Mouse (Mus musculus) G1E (cell line): ENCODE measurements at regions not wholly inside any gene's neighbourhood (a gene's known extent, or its start where the extent isn't known, plus 50 kb on each side); places are given as distances from the start of the nearest gene placed in this dataset.
"Not testable (repeated sequence)": the region's sequence is repeated elsewhere in the genome, so short reads cannot be mapped to it uniquely, and the experiment has no call there.

Experiments
- ATAC-seq: 2 replicates; pipeline ENCODE4 v1.8.0; 2016; ENCODE audit warnings: mild to moderate bottlenecking; ENCODE audit not compliant: insufficient number of reproducible peaks, poor library complexity, low FRiP score, severe bottlenecking; ENCODE audit errors: extremely low read depth
- DNase-seq: peaks from one replicate; pipeline ENCODE4 v3.0.0; 2012; ENCODE audit warnings: low spot score
- H3K27me3 ChIP-seq: 2 replicates; pipeline ENCODE4 v1.6.1; 2012; ENCODE audit warnings: mild to moderate bottlenecking, low read length, inconsistent platforms; ENCODE audit not compliant: insufficient read depth
- H3K36me3 ChIP-seq: replicated peaks from 2 replicates; pipeline ENCODE3; 2012; ENCODE audit warnings: mild to moderate bottlenecking, inconsistent platforms
- H3K4me1 ChIP-seq: 2 replicates; pipeline ENCODE4 v1.6.1; 2012; ENCODE audit warnings: low read depth, low read length, inconsistent platforms, mixed read lengths; ENCODE audit not compliant: insufficient read depth
- H3K4me3 ChIP-seq: 2 replicates; pipeline ENCODE4 v1.5.1; 2012; ENCODE audit warnings: low read depth, mild to moderate bottlenecking, inconsistent platforms, low read length, moderate library complexity, mixed read lengths
- H3K9me3 ChIP-seq: replicated peaks from 2 replicates; pipeline ENCODE4 v1.6.1; 2012; ENCODE audit warnings: inconsistent platforms
- CTCF ChIP-seq: IDR thresholded peaks from 2 replicates; pipeline ENCODE4 v1.5.1; 2012; ENCODE audit warnings: low read depth, low read length, inconsistent platforms, mixed read lengths
- GATA1 ChIP-seq: IDR thresholded peaks from 2 replicates; pipeline ENCODE4 v1.6.1; 2012; ENCODE audit warnings: borderline replicate concordance, low read length, inconsistent platforms, mixed read lengths
- GATA2 ChIP-seq: IDR thresholded peaks from 2 replicates; pipeline ENCODE4 v1.6.1; 2012; ENCODE audit warnings: low read depth, low read length, inconsistent platforms, borderline replicate concordance
- POLR2AphosphoS5 ChIP-seq: IDR thresholded peaks from 2 replicates; pipeline ENCODE4 v1.6.1; 2012; ENCODE audit warnings: low read depth, low read length, inconsistent platforms; ENCODE audit not compliant: insufficient replicate concordance
- TAL1 ChIP-seq: conservative IDR thresholded peaks from 2 replicates; pipeline ENCODE4 v1.6.1; 2012; ENCODE audit warnings: low read depth, low read length, inconsistent platforms, mixed read lengths

GRCm38 (mm10) chr4:71446461-71446860, 311.3 kb downstream of the Gm11232 start:
- Histone ChIP-seq H3K9me3 (0 out of 2 replicates have a peak, but pooled peaks cover 2% of the 10 kb centered on the region), H3K36me3 (no peaks in the 10 kb centered on the region), H3K4me3 (no peak overlapping the region), H3K27me3 (no peaks in the 10 kb centered on the region), H3K4me1 (no peaks in the 10 kb centered on the region)
- no peak for ATAC-seq
- TF ChIP-seq GATA1 (no peak), CTCF (no peak), POLR2AphosphoS5 (no peak), GATA2 (no peak), TAL1 (no peak)
- no peak for DNase-seq

GRCm38 (mm10) chr4:71431245-71431929, 326.4 kb downstream of the Gm11232 start:
- DNase-seq, result no peak
- Histone ChIP-seq H3K9me3 (peaks cover 2% of the 10 kb centered on the region; the same call in 1 of the 2 replicates), H3K27me3 (no peaks in the 10 kb centered on the region), H3K4me1 (no peaks in the 10 kb centered on the region), H3K4me3 (no peak overlapping the region), H3K36me3 (no peaks in the 10 kb centered on the region)
- no peak for ATAC-seq
- no peak for TF ChIP-seq POLR2AphosphoS5

GRCm38 (mm10) chr4:71422121-71422520, 335.6 kb downstream of the Gm11232 start:
- not testable (repeated sequence) for H3K4me3 ChIP-seq, H3K27me3 ChIP-seq, H3K4me1 ChIP-seq, H3K9me3 ChIP-seq, DNase-seq, H3K36me3 ChIP-seq, ATAC-seq

- no peak for DNase-seq
Measured at GRCm38 (mm10) chr4:71409867-71410266, 347.9 kb downstream of the Gm11232 start.

GRCm38 (mm10) chr4:71390444-71390843, 367.3 kb downstream of the Gm11232 start:
- Histone ChIP-seq H3K9me3 (no peaks in the 10 kb centered on the region), H3K27me3 (no peaks in the 10 kb centered on the region), H3K4me1 (no peaks in the 10 kb centered on the region), H3K36me3 (no peaks in the 10 kb centered on the region), H3K4me3 (no peak overlapping the region)
- no peak for DNase-seq
- TF ChIP-seq GATA1 (no peak), CTCF (no peak), TAL1 (no peak), GATA2 (no peak), POLR2AphosphoS5 (no peak)
- ATAC-seq, result no peak

More at GRCm38 (mm10) chr4:71409867-71410266, 347.9 kb downstream of the Gm11232 start:
- Histone ChIP-seq H3K4me3 (no peak overlapping the region), H3K27me3 (no peaks in the 10 kb centered on the region), H3K36me3 (no peaks in the 10 kb centered on the region), H3K9me3 (no peaks in the 10 kb centered on the region), H3K4me1 (no peaks in the 10 kb centered on the region)
- no peak for ATAC-seq
- TF ChIP-seq TAL1, result no peak
- no peak for TF ChIP-seq GATA1
- no peak for TF ChIP-seq CTCF
- TF ChIP-seq POLR2AphosphoS5, result no peak
- no peak for TF ChIP-seq GATA2

GRCm38 (mm10) chr4:71369276-71369675, 388.5 kb downstream of the Gm11232 start:
- no peaks in the 10 kb centered on the region for H3K4me1 ChIP-seq
- H3K36me3 ChIP-seq, result no peaks in the 10 kb centered on the region
- DNase-seq, result no peak
- H3K27me3 ChIP-seq, result no peaks in the 10 kb centered on the region
- TF ChIP-seq POLR2AphosphoS5, result no peak
- no peak for TF ChIP-seq GATA1
- no peak for TF ChIP-seq TAL1
- no peak for TF ChIP-seq CTCF
- no peak for TF ChIP-seq GATA2
- no peak overlapping the region for H3K4me3 ChIP-seq
- no peaks in the 10 kb centered on the region for H3K9me3 ChIP-seq
- no peak for ATAC-seq

GRCm38 (mm10) chr4:71363761-71364160, 394.0 kb downstream of the Gm11232 start:
- Histone ChIP-seq H3K36me3 (no peaks in the 10 kb centered on the region), H3K9me3 (peaks cover 4% of the 10 kb centered on the region; the same call in 1 of the 2 replicates), H3K27me3 (no peaks in the 10 kb centered on the region), H3K4me1 (no peaks in the 10 kb centered on the region), H3K4me3 (no peak overlapping the region)
- DNase-seq (no peak), ATAC-seq (no peak)
- TF ChIP-seq GATA2, result no peak
